Mouse (Mus musculus) neural tube, embryonic 12.5 days (tissue): ENCODE results near the gene Tcp11. TPM values are rescaled to one million over a fixed set of nuclear protein-coding genes. Genes with fewer than 3 reads are reported as not detected.

Source experiments
- ATAC-seq: fragments of 200-750 bp; cut with Nextera tagmentation; 2 replicates; pipeline ENCODE4 v1.8.0; 2017; ENCODE audit warnings: low read depth, mild to moderate bottlenecking, moderate TSS enrichment, moderate library complexity; ENCODE audit not compliant: low FRiP score
- H3K27ac ChIP-seq: fragments of 300-500 bp; sonication (generic); 2 replicates; pipeline ENCODE4 v1.5.1; 2016
- H3K27me3 ChIP-seq: fragments of 300-500 bp; sonication (generic); replicated peaks from 2 replicates; pipeline ENCODE4 v1.6.1; 2016; ENCODE audit warnings: mild to moderate bottlenecking
- H3K36me3 ChIP-seq: fragments of 300-500 bp; sonication (generic); 2 replicates; pipeline ENCODE4 v1.6.1; 2016; ENCODE audit warnings: mild to moderate bottlenecking
- H3K4me1 ChIP-seq: fragments of 300-500 bp; sonication (generic); 2 replicates; pipeline ENCODE4 v1.6.1; 2016
- H3K4me2 ChIP-seq: fragments of 300-500 bp; sonication (generic); replicated peaks from 2 replicates; pipeline ENCODE4 v1.6.1; 2016; ENCODE audit warnings: mild to moderate bottlenecking
- H3K4me3 ChIP-seq: fragments of 300-500 bp; sonication (generic); 2 replicates; pipeline ENCODE4 v1.5.1; 2016
- H3K9ac ChIP-seq: fragments of 300-500 bp; sonication (generic); 2 replicates; pipeline ENCODE4 v1.6.1; 2016; ENCODE audit warnings: mild to moderate bottlenecking
- H3K9me3 ChIP-seq: fragments of 300-500 bp; sonication (generic); 2 replicates; pipeline ENCODE4 v1.6.1; 2016; ENCODE audit warnings: mild to moderate bottlenecking
- WGBS: fragments of 180-500 bp; shearing (Covaris S2); methylation state at CpG from one replicate; pipeline ENCODE4 v1.1.7; 2016; 5-methylcytosine and 5-hydroxymethylcytosine counted together
- polyA plus RNA-seq: library from polyadenylated mRNA; unstranded; fragments of >200 nt; fragmentation: Nextera tagmentation; extraction: Ambion mirVana; gene quantifications from 2 replicates; pipeline ENCODE4 v1.2.1, GENCODE M21; 2016

Tcp11 gene
- polyA plus RNA-seq, 1 experiment from 2014 or later: 1.3 TPM

DNA sequence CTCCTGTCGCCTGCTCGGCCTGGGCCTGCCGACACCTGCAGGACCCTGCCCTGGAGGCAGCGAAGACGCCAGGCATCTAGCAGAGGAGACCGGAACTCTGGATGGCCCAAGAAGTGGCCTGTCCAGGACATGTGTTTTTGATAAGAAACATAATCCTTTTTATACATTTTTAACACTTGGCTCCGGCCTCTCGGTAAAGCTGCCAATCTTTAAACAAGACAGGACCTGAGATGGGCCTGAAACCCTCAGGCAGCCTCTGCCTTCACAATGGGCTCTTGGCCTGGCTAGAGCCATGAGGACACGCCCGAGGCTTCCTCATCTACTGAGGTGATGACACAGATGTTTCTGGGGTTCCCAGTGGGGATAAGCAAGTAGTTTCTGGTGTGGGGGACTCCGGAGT is 19.8 kb downstream of the Tcp11 start:
- Histone ChIP-seq H3K9ac (no peak overlapping the region), H3K27me3 (no peaks in the 10 kb centered on the region), H3K27ac (no peak overlapping the region), H3K9me3 (no peaks in the 10 kb centered on the region), H3K4me3 (no peak overlapping the region), H3K4me1 (no peaks in the 10 kb centered on the region), H3K36me3 (peaks cover 49% of the 10 kb centered on the region), H3K4me2 (no peak overlapping the region)
- WGBS: 91% methylated on average over 11 of the region's 11 CpGs
- ATAC-seq: no peak

DNA sequence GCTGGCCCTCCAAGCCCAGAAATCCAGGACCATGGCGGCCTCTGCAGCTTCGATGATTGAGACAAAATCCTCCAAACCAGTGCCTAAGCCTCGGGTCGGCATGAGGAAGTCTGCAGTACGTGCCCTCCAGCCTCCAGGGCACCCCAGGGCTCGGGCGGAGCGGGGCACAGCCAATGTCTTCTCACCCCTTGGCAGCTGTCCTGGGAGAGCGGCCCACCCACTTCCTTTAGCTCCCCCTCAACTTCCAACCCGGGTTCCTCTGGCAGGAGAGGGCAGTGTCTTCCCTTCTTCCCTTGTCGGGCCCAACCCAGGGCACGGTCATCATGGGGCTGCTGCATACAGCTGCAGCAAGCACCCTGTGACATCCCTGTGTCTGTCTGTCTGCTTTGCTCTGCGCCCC is 22.1 kb downstream of the Tcp11 start:
- ATAC-seq: no peak
- 91% methylated on average over 13 of the region's 13 CpGs for WGBS
- Histone ChIP-seq H3K36me3 (peaks cover 66% of the 10 kb centered on the region), H3K27me3 (no peaks in the 10 kb centered on the region), H3K27ac (no peak overlapping the region), H3K4me1 (no peaks in the 10 kb centered on the region), H3K4me3 (no peak overlapping the region), H3K9me3 (no peaks in the 10 kb centered on the region), H3K9ac (no peak overlapping the region), H3K4me2 (no peak overlapping the region)

DNA sequence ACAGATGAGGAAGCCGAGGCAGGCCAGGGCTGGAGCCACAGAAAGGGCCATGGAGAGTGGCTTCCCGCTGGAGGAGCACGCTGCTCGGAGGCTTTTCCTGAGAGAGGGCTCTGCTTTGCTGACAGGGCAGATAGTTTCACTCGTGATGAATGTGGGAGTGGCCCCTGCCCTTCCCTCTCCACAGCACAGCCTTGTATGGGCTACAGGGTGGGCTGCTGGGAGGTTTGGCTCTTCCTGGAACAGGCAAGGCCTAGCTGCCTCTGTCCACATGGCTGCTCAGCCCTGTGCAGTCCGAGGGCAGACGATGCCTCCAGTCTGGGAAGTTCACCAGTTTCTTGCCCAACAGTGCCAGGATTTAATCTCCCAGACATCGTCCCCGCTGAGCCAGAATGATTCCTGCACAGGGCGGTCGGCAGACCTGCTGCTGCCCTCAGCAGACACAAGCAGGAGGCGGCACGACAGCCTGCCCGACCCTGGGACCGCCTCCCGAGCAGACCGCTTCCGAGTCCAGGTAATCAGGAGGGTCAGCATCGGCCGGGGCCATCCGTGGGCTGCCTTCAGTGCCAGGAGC is 28.1 kb downstream of the Tcp11 start:
- Histone ChIP-seq H3K36me3 (peaks cover 66% of the 10 kb centered on the region), H3K9ac (no peak overlapping the region), H3K27ac (no peak overlapping the region), H3K4me3 (no peak overlapping the region), H3K27me3 (no peaks in the 10 kb centered on the region), H3K4me2 (no peak overlapping the region), H3K9me3 (no peaks in the 10 kb centered on the region), H3K4me1 (no peaks in the 10 kb centered on the region)
- ATAC-seq: no peak
- 83% methylated on average over 21 of the region's 21 CpGs for WGBS

DNA sequence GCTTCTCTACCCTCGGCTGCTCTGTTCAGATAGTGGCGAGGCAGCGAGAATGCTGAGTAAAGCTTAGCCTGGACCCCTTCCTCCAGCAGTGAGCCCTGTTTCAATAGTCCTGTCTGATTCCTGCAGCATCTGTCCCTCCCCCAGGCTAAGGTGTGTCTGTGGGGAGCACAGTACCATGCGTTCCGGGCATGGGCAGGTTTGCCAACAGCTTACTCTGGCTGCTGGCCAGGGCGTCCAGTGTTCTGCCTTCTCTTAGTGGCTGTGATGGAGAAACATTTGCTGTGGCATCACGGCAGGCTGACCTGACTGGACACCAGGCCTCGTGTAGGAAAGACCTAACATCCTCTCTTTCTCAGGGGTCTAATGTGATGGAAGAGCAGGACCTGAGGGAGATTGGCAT is 30.2 kb downstream of the Tcp11 start:
- 0 out of 2 replicates have a peak overlapping the region, but pooled peaks have one; percentile 29 for H3K9ac ChIP-seq
- H3K36me3 ChIP-seq: peaks cover 66% of the 10 kb centered on the region
- H3K27me3 ChIP-seq: no peaks in the 10 kb centered on the region
- ATAC-seq: no peak
- WGBS: 96% methylated on average over 8 of the region's 8 CpGs
- no peaks in the 10 kb centered on the region for H3K4me1 ChIP-seq
- no peak overlapping the region for H3K4me2 ChIP-seq
- no peaks in the 10 kb centered on the region for H3K9me3 ChIP-seq
- no peak overlapping the region for H3K27ac ChIP-seq
- H3K4me3 ChIP-seq: no peak overlapping the region

DNA sequence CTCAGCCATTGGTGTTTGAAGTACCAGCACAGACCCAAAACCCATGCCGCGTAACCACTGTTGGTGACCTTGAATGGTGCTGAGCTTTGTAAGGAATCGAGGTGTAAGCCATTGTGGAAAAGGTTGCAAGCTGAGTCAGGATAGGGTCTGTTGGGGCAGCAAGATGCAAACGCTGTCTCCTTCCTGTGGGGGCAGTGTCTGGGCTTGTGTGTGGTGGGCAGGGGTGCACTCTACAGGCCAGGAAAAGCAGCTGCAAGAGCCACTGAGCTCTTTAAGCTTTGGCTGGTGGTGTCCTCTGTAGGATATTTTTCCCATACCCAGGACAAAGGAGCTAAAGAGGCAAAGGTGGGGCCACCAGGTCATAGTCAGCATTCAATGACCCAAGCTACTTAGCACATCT is 32.0 kb downstream of the Tcp11 start:
- peak; percentile 76; the same call in 1 of the 2 replicates for ATAC-seq
- 45% methylated on average over 4 of the region's 4 CpGs for WGBS

DNA sequence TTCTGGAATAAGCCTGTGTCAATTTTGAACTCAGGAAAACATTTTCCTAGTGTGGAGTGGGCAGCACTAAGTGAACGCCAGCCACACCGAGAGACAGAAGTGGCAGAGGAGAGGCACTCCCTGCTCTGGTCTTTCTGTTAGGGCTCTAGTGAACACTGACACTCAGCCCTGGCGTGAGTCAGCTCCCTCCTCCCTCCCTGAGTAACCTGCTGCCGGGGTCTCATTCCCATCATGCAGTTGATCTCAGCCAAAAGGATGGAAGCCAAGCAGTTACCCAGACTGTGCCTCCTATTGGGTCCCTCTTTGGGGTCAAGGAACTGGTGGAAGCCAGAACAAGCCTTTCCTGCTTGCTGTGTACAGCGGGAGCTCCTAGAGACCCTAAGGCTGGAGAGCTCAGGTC is 32.9 kb downstream of the Tcp11 start:
- Histone ChIP-seq H3K27me3 (no peaks in the 10 kb centered on the region), H3K4me2 (no peak overlapping the region), H3K9ac (no peak overlapping the region), H3K27ac (no peak overlapping the region), H3K9me3 (no peaks in the 10 kb centered on the region), H3K36me3 (peaks cover 49% of the 10 kb centered on the region), H3K4me1 (peaks cover 11% of the 10 kb centered on the region), H3K4me3 (no peak overlapping the region)
- ATAC-seq: no peak
- WGBS: 83% methylated on average over 5 of the region's 5 CpGs

More for the DNA sequence above, 32.0 kb downstream of the Tcp11 start:
- H3K27me3 ChIP-seq: no peaks in the 10 kb centered on the region
- H3K9ac ChIP-seq: no peak overlapping the region
- no peak overlapping the region for H3K4me3 ChIP-seq
- H3K4me2 ChIP-seq: no peak overlapping the region
- H3K9me3 ChIP-seq: no peaks in the 10 kb centered on the region
- H3K27ac ChIP-seq: no peak overlapping the region
- peaks cover 58% of the 10 kb centered on the region for H3K36me3 ChIP-seq
- H3K4me1 ChIP-seq: peaks cover 2% of the 10 kb centered on the region

DNA sequence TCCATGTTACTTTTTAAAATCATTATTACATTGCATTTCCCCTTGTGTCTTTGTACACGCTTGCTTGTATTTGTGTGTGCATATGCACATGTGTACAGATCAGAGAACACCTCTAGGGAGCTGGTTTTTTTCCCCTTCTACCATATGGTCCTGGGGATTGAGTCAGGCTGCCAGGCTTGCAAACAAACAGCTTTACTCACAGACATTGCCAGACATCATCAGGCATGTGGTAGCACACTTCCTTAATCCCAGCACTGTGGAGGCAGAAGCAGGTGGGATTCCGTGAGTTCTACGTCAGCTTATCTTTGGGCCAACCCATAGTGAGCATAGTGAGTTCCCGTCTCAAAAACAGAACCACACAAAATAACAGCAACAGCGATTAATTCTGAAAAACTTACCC is 33.4 kb downstream of the Tcp11 start:
- H3K4me2 ChIP-seq: no peak overlapping the region
- no peak overlapping the region for H3K9ac ChIP-seq
- peaks cover 16% of the 10 kb centered on the region for H3K4me1 ChIP-seq
- no peak overlapping the region for H3K4me3 ChIP-seq
- 89% methylated on average over 5 of the region's 5 CpGs for WGBS
- no peaks in the 10 kb centered on the region for H3K9me3 ChIP-seq
- no peak overlapping the region for H3K27ac ChIP-seq
- no peaks in the 10 kb centered on the region for H3K27me3 ChIP-seq
- no peak for ATAC-seq
- H3K36me3 ChIP-seq: peaks cover 44% of the 10 kb centered on the region

DNA sequence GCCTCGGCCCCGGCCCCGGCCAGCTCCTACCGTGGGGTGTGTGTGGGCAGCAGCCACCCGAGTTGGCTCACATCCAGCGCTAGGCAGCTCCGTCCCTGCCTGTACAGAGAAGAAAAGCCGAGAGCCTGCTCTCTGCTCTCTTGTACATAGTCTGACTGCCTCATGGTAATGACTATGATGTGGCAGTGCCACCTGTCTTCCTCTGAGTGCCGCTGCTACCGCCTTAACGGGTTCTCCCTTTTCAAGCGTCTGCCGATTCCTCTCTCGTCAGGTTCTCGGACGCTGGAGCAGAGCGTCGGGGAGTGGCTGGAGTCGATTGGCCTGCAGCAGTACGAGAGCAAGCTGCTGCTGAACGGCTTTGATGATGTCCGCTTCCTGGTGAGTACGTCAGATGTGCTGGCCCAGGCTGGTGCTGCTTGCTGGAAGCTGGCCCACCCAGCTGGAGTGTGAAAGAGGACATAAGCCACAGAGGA is 38.1 kb downstream of the Tcp11 start:
- H3K4me2 ChIP-seq: peak overlapping the region; percentile 60
- 44% methylated on average over 23 of the region's 23 CpGs for WGBS
- peak overlapping the region; percentile 64 for H3K27ac ChIP-seq
- H3K36me3 ChIP-seq: peaks cover 17% of the 10 kb centered on the region; the same call in 1 of the 2 replicates
- no peaks in the 10 kb centered on the region for H3K27me3 ChIP-seq
- H3K9ac ChIP-seq: peak overlapping the region; percentile 59
- H3K4me1 ChIP-seq: peaks cover 53% of the 10 kb centered on the region
- no peaks in the 10 kb centered on the region for H3K9me3 ChIP-seq
- H3K4me3 ChIP-seq: peak overlapping the region; percentile 31
- peak; percentile 61 for ATAC-seq

DNA sequence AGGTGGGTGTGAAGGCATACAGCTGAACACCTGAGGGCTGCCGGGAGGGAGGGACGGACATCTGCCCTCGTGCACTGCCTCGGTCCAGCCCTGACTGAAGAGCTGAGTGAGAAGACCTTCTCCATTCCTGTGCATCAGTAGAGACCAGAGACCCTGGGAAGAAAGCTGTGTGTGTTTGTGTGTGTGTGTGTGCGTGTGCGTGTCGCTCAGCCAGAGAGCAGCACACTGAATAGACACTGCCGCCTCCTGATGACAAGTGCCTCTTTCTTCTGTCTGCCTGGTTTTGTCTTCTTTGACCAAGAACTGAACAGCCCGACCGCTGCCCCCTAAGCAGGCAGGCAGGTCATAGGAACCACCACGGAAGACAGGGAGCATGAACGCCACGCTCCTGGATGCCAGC is 39.1 kb downstream of the Tcp11 start:
- H3K27ac ChIP-seq: peak overlapping the region; percentile 70; the same call in 1 of the 2 replicates
- H3K36me3 ChIP-seq: 0 out of 2 replicates have a peak, but pooled peaks cover 11% of the 10 kb centered on the region
- H3K4me1 ChIP-seq: peaks cover 63% of the 10 kb centered on the region
- peak overlapping the region; percentile 31 for H3K4me3 ChIP-seq
- H3K9ac ChIP-seq: peak overlapping the region; percentile 59
- ATAC-seq: no peak
- no peaks in the 10 kb centered on the region for H3K9me3 ChIP-seq
- WGBS: 56% methylated on average over 13 of the region's 13 CpGs
- peak overlapping the region; percentile 60 for H3K4me2 ChIP-seq
- no peaks in the 10 kb centered on the region for H3K27me3 ChIP-seq

DNA sequence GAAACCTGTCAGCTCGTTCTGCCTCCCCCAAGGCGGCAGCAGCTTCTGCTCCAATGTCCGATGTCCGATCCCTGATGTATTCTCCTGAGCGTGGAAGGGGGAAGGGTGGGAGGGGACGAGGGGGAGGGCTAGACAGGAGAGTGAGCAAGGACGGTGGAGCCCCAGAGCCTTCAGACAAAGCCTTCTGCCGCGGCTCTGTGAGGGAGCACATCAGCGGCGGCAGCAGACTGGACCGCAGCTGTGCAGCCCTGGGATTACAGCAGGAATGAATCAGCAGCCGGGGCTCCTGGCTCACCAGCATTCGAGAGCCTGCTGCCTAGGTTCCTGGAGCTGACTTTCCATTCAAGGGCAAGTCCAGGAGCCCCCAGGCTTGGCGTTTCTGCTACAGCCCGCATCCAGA is 39.8 kb downstream of the Tcp11 start:
- H3K4me2 ChIP-seq: peak overlapping the region; percentile 60
- H3K27me3 ChIP-seq: no peaks in the 10 kb centered on the region
- peak; percentile 38; the same call in 1 of the 2 replicates for ATAC-seq
- peak overlapping the region; percentile 70 for H3K27ac ChIP-seq
- H3K4me1 ChIP-seq: peaks cover 63% of the 10 kb centered on the region
- H3K36me3 ChIP-seq: 0 out of 2 replicates have a peak, but pooled peaks cover 11% of the 10 kb centered on the region
- H3K9ac ChIP-seq: peak overlapping the region; percentile 59
- 16% methylated on average over 16 of the region's 16 CpGs for WGBS
- peak overlapping the region; percentile 31 for H3K4me3 ChIP-seq
- no peaks in the 10 kb centered on the region for H3K9me3 ChIP-seq

DNA sequence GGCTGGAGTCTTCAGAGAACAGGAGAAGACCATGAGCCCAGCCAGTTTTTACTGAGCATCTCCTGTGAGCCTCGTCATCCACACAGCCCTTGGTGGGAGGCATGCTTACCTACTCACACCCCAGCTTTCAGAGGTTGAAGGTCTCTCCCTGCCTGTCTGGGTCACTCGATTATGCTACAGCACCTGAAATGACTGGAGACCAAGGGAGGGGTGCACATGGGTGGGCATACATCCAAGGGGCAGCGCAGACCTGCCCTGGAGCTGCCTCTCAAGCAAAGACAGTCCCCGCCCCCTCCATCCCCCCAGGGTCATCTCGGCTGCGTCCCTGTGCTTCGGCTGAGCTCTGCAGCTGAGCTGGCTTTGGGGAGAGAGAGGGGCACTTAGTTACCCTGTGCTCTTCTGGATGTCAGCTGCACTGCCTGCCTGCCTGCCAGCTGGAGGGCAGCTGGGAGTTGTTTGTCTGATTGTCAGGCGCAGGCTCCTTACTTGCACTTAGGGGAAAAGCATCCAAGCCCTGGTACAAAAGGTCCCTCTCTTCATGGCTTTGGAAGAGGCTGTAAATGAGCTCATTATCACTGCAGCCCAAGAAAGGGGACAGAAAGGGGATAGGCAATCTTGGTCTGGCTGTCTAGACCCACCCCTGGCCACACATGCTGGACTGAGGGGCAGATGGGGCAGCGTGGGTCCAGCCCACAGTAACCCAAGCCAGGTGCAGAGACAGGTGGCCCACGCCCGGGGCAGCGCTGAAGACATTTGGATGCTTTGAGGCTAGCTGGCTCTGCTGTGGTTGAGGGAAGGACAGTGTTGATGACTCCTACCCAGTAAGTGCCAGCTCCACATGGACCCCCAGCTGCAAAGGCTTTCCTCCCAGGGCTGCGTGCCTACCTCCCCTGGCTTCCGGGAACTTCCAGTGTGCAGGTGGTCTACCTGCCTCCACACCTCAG is 43.4 kb downstream of the Tcp11 start:
- WGBS: 43% methylated on average over 14 of the region's 14 CpGs

DNA sequence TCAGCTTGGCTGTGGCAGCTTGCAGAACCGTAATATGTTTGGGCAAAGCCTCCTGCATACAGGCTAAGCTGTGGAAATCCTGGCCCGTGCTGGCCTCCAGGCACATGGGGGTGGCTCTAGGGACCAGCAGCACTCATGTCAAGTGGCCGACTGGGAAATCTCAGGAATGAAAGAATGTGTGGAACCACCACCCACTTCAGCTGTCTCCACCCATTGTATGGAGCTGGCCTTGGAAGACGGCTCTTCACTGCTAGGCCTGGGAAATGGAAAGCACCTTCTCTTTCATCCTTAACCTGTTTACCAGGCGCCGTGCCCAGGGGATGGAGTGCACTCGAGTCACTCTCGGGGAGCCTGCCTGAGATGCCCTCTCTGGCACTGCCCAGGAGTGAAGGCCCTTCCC is 45.5 kb downstream of the Tcp11 start:
- H3K4me3 ChIP-seq: no peak overlapping the region
- no peak for ATAC-seq
- no peak overlapping the region for H3K27ac ChIP-seq
- no peak overlapping the region for H3K4me2 ChIP-seq
- no peak overlapping the region for H3K9ac ChIP-seq
- H3K4me1 ChIP-seq: peaks cover 58% of the 10 kb centered on the region
- no peaks in the 10 kb centered on the region for H3K27me3 ChIP-seq
- 86% methylated on average over 8 of the region's 8 CpGs for WGBS
- no peaks in the 10 kb centered on the region for H3K36me3 ChIP-seq
- no peaks in the 10 kb centered on the region for H3K9me3 ChIP-seq

More for the DNA sequence above, 43.4 kb downstream of the Tcp11 start:
- Histone ChIP-seq H3K4me1 (peaks cover 60% of the 10 kb centered on the region), H3K9ac (0 out of 2 replicates have a peak overlapping the region, but pooled peaks have one; percentile 22), H3K36me3 (no peaks in the 10 kb centered on the region), H3K27ac (peak overlapping the region; percentile 65), H3K9me3 (no peaks in the 10 kb centered on the region), H3K27me3 (no peaks in the 10 kb centered on the region), H3K4me3 (no peak overlapping the region), H3K4me2 (no peak overlapping the region)
- peak; percentile 70 for ATAC-seq
